Mouse (Mus musculus) kidney, adult 2 months (tissue): ENCODE results near the gene Chmp5. TPM values are rescaled to one million over a fixed set of nuclear protein-coding genes. Genes with fewer than 3 reads are reported as not detected.

Source experiments
- DNase-seq: peaks from one replicate; pipeline ENCODE4 v3.0.0; 2021
- H3K27ac ChIP-seq: fragments of 200-500 bp; 2 replicates; pipeline ENCODE4 v1.5.1; 2012; ENCODE audit warnings: low read depth, low read length, control low read depth, inconsistent platforms; ENCODE audit not compliant: insufficient read depth
- H3K27me3 ChIP-seq: fragments of 200-500 bp; replicated peaks from 2 replicates; pipeline ENCODE4 v1.6.1; 2012; ENCODE audit warnings: mild to moderate bottlenecking, moderate library complexity, low read length, inconsistent platforms; ENCODE audit not compliant: control insufficient read depth, insufficient read depth
- H3K36me3 ChIP-seq: fragments of 200-500 bp; 2 replicates; pipeline ENCODE4 v1.6.1; 2012; ENCODE audit warnings: mild to moderate bottlenecking, moderate library complexity, low read length, inconsistent platforms; ENCODE audit not compliant: control insufficient read depth, insufficient read depth
- H3K4me1 ChIP-seq: fragments of 200-500 bp; 2 replicates; pipeline ENCODE4 v1.6.1; 2011; ENCODE audit warnings: low read length; ENCODE audit not compliant: control insufficient read depth, insufficient read depth
- H3K4me3 ChIP-seq: fragments of 200-500 bp; 2 replicates; pipeline ENCODE4 v1.5.1; 2011; ENCODE audit warnings: mild to moderate bottlenecking, low read depth, low read length, control low read depth; ENCODE audit not compliant: insufficient read depth
- CTCF ChIP-seq: fragments of 200-500 bp; conservative IDR thresholded peaks from 2 replicates; pipeline ENCODE4 v1.5.1; 2011; ENCODE audit warnings: low read depth, mild to moderate bottlenecking, control low read depth, low read length, moderate library complexity, mixed read lengths; ENCODE audit not compliant: insufficient read depth, insufficient read length
- POLR2A ChIP-seq: fragments of 200-500 bp; IDR thresholded peaks from one replicate; pipeline ENCODE4 v1.6.1; 2011; ENCODE audit warnings: low read depth, low read length, control low read depth
- WGBS: fragments of 180-500 bp; shearing (Covaris S2); methylation state at CpG from one replicate; pipeline ENCODE4 v1.1.7; 2018; 5-methylcytosine and 5-hydroxymethylcytosine counted together
- polyA plus RNA-seq: library from polyadenylated mRNA; depleted of rRNA; stranded (reverse); fragments of >200 nt; gene quantifications from 2 replicates; pipeline ENCODE4 v1.2.3, GENCODE M21; 2012

The Chmp5 gene
- polyA plus RNA-seq, 1 experiment = 41.9 TPM

- Histone ChIP-seq H3K4me1 (no peaks in the 10 kb centered on the region), H3K36me3 (peaks cover 15% of the 10 kb centered on the region), H3K4me3 (no peak overlapping the region), H3K27me3 (no peaks in the 10 kb centered on the region), H3K27ac (no peak overlapping the region)
- TF ChIP-seq CTCF (no peak), POLR2A (no peak)
- DNase-seq = no peak
- WGBS = 93% methylated on average over 1 of the region's 1 CpGs
Observed at GRCm38 (mm10) chr4:40979430-40979829, 31.2 kb downstream of the Chmp5 start.

DNA sequence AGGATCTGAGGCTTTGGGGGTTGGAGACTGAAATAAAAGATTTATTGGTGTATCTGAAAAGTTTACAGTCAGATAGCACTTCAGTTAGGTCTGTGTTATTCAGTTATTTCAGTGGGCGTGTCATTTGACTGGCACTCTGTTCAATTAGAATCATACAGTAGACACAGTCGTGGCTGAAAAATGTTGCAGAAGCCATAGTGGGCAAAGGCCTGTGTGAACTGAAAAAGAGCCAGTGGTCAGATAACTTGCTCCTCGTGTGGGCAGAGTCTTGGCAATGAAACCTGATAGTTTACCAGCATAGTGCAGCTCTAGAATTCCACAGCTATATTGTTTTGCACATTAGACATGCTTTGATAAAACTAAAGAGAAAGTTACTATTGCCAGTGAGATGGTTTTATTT, 34.3 kb downstream of the Chmp5 start:
- Histone ChIP-seq H3K4me1 (no peaks in the 10 kb centered on the region), H3K36me3 (peaks cover 14% of the 10 kb centered on the region), H3K27ac (no peak overlapping the region), H3K27me3 (no peaks in the 10 kb centered on the region), H3K4me3 (no peak overlapping the region)
- no peak for DNase-seq
- WGBS = 47% methylated on average over 3 of the region's 3 CpGs
- no peak for TF ChIP-seq CTCF
- TF ChIP-seq POLR2A = no peak

- WGBS = 50% methylated on average over 1 of the region's 1 CpGs
Observed at GRCm38 (mm10) chr4:40983686-40984085, 35.5 kb downstream of the Chmp5 start.

GRCm38 (mm10) chr4:40989633-40990032, 41.4 kb downstream of the Chmp5 start:
- Histone ChIP-seq H3K36me3 (peaks cover 13% of the 10 kb centered on the region), H3K27me3 (no peaks in the 10 kb centered on the region), H3K4me3 (no peak overlapping the region), H3K27ac (no peak overlapping the region), H3K4me1 (no peaks in the 10 kb centered on the region)
- no peak for DNase-seq
- 85% methylated on average over 6 of the region's 6 CpGs for WGBS
- TF ChIP-seq CTCF (no peak), POLR2A (no peak)

More at GRCm38 (mm10) chr4:40983686-40984085, 35.5 kb downstream of the Chmp5 start:
- DNase-seq = peak; percentile 32
- Histone ChIP-seq H3K27me3 (no peaks in the 10 kb centered on the region), H3K4me3 (no peak overlapping the region), H3K27ac (no peak overlapping the region), H3K36me3 (peaks cover 13% of the 10 kb centered on the region), H3K4me1 (no peaks in the 10 kb centered on the region)
- no peak for TF ChIP-seq POLR2A
- no peak for TF ChIP-seq CTCF

DNA sequence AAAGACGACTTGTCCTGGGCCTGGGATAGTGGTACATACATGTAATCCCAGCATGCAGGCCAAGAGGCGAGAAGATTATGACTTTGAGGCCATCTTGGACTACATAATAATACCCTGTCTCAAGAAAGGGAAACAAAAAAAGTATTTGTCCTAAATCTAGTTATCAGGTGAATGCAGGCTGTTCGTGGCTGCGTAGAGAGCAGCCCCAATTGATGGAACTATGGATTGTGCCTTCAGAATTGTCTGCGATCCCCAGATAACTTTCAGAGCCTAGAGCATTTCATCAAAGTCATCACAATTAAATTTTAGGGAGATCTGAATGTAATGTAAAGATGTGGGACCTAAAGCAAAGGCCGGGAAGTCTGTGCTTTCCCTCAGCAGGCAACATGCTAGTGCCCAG, 48.1 kb downstream of the Chmp5 start:
- H3K36me3 ChIP-seq = peaks cover 28% of the 10 kb centered on the region
- TF ChIP-seq POLR2A = no peak
- no peak for TF ChIP-seq CTCF
- WGBS = 96% methylated on average over 6 of the region's 6 CpGs
- no peaks in the 10 kb centered on the region for H3K27me3 ChIP-seq
- no peaks in the 10 kb centered on the region for H3K4me1 ChIP-seq
- no peak overlapping the region for H3K27ac ChIP-seq
- DNase-seq = no peak
- H3K4me3 ChIP-seq = no peak overlapping the region

DNA sequence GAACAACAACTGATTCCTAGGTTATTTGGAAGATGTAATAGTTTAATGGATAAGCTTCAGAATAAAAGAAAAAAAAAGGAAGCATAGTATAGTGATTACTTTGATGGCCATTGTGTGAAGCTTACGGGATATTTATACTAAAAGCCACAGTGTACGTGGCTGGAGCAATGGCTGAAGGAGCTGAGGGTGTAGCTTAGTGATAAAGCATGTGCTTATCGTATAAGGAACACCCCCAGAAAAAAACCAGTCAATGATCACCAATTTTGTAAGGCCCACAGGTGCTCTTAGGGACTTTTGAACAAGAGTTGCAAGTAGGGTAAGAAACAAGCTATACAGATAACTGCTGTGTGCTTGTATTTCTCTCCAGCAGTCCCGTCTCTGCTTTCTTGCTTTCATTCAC, 49.7 kb downstream of the Chmp5 start:
- TF ChIP-seq CTCF = no peak
- no peak for TF ChIP-seq POLR2A

GRCm38 (mm10) chr4:41000271-41000670, 52.1 kb downstream of the Chmp5 start:
- H3K27ac ChIP-seq = no peak overlapping the region
- H3K4me1 ChIP-seq = no peaks in the 10 kb centered on the region
- WGBS = 82% methylated on average over 1 of the region's 1 CpGs
- H3K4me3 ChIP-seq = no peak overlapping the region
- TF ChIP-seq CTCF = no peak
- TF ChIP-seq POLR2A = no peak
- H3K27me3 ChIP-seq = no peaks in the 10 kb centered on the region
- peaks cover 37% of the 10 kb centered on the region for H3K36me3 ChIP-seq
- no peak for DNase-seq

More for the DNA sequence above, 49.7 kb downstream of the Chmp5 start:
- no peak for DNase-seq
- WGBS = 96% methylated on average over 4 of the region's 4 CpGs
- Histone ChIP-seq H3K4me3 (no peak overlapping the region), H3K27me3 (no peaks in the 10 kb centered on the region), H3K4me1 (no peaks in the 10 kb centered on the region), H3K36me3 (peaks cover 32% of the 10 kb centered on the region), H3K27ac (no peak overlapping the region)

- TF ChIP-seq POLR2A (no peak), CTCF (peak; percentile 28; the same call in 1 of the 2 replicates)
- Histone ChIP-seq H3K4me1 (no peaks in the 10 kb centered on the region), H3K27me3 (no peaks in the 10 kb centered on the region), H3K27ac (no peak overlapping the region), H3K4me3 (no peak overlapping the region), H3K36me3 (peaks cover 35% of the 10 kb centered on the region)
- DNase-seq = peak; percentile 14
- WGBS = 88% methylated on average over 9 of the region's 9 CpGs
Observed at GRCm38 (mm10) chr4:41000842-41001639, 52.8 kb downstream of the Chmp5 start.
